Mouse (Mus musculus): Measurements from ENCODE around the gene Rybp.

Gene Rybp

GRCm38 (mm10) chr6:100192691-100193229 lies 94.5 kb downstream of the Rybp start:
- no peak for ATAC-seq (ENCODE audit: insufficient number of reproducible peaks, low FRiP score, low TSS enrichment)

GRCm38 (mm10) chr6:100190803-100191559 lies 96.3 kb downstream of the Rybp start:
- ATAC-seq (ENCODE audit: insufficient number of reproducible peaks, low FRiP score, low TSS enrichment) = no peak

- ATAC-seq (ENCODE audit: insufficient number of reproducible peaks, low FRiP score, low TSS enrichment) = no peak
Measured at GRCm38 (mm10) chr6:100190310-100190709, 97.0 kb downstream of the Rybp start.

GRCm38 (mm10) chr6:100188883-100189743 lies 98.2 kb downstream of the Rybp start:
- ATAC-seq (ENCODE audit: insufficient number of reproducible peaks, low FRiP score, low TSS enrichment) = no peak

GRCm38 (mm10) chr6:100187821-100188220 lies 99.5 kb downstream of the Rybp start:
- ATAC-seq (ENCODE audit: insufficient number of reproducible peaks, low FRiP score, low TSS enrichment) = no peak

GRCm38 (mm10) chr6:100186789-100187188 lies 100.5 kb downstream of the Rybp start:
- ATAC-seq (ENCODE audit: insufficient number of reproducible peaks, low FRiP score, low TSS enrichment) = no peak

GRCm38 (mm10) chr6:100185524-100185923 lies 101.8 kb downstream of the Rybp start:
- no peak for ATAC-seq (ENCODE audit: insufficient number of reproducible peaks, low FRiP score, low TSS enrichment)

- ATAC-seq (ENCODE audit: insufficient number of reproducible peaks, low FRiP score, low TSS enrichment) = no peak
Measured at GRCm38 (mm10) chr6:100183344-100183743, 103.9 kb downstream of the Rybp start.

- no peak for ATAC-seq (ENCODE audit: insufficient number of reproducible peaks, low FRiP score, low TSS enrichment)
Measured at GRCm38 (mm10) chr6:100180883-100181262, 106.4 kb downstream of the Rybp start.

GRCm38 (mm10) chr6:100180213-100180882 lies 106.9 kb downstream of the Rybp start:
- ATAC-seq (ENCODE audit: insufficient number of reproducible peaks, low FRiP score, low TSS enrichment) = no peak

GRCm38 (mm10) chr6:100178830-100179229 lies 108.5 kb downstream of the Rybp start:
- ATAC-seq (ENCODE audit: insufficient number of reproducible peaks, low FRiP score, low TSS enrichment) = no peak

Data from cerebellum, adult (tissue).